Mouse (Mus musculus) stomach, embryonic 16.5 days (tissue): ENCODE measurements around the gene Cdc20b. TPM values are rescaled to one million over a fixed set of nuclear protein-coding genes. Genes with fewer than 3 reads are reported as not detected.

ENCODE experiments used
- ATAC-seq: fragments of 200-750 bp; cut with Nextera tagmentation; 2 replicates; pipeline ENCODE4 v1.8.0; 2017; ENCODE audit warnings: moderate number of reproducible peaks, moderate TSS enrichment; ENCODE audit not compliant: insufficient read depth, low FRiP score
- H3K27ac ChIP-seq: fragments of 300-500 bp; sonication (generic); 2 replicates; pipeline ENCODE4 v1.5.1; 2014; ENCODE audit warnings: low read length
- H3K27me3 ChIP-seq: fragments of 300-500 bp; sonication (generic); 2 replicates; pipeline ENCODE4 v1.6.1; 2014; ENCODE audit warnings: low read length, control low read depth, mixed read lengths; ENCODE audit not compliant: control insufficient read depth, insufficient read depth
- H3K36me3 ChIP-seq: fragments of 300-500 bp; sonication (generic); 2 replicates; pipeline ENCODE4 v1.6.1; 2014; ENCODE audit warnings: low read length; ENCODE audit not compliant: control insufficient read depth, insufficient read depth
- H3K4me1 ChIP-seq: fragments of 300-500 bp; sonication (generic); 2 replicates; pipeline ENCODE4 v1.6.1; 2014; ENCODE audit warnings: low read length, control low read depth, mixed read lengths; ENCODE audit not compliant: control insufficient read depth, insufficient read depth
- H3K4me2 ChIP-seq: fragments of 300-500 bp; sonication (generic); 2 replicates; pipeline ENCODE4 v1.6.1; 2014; ENCODE audit warnings: low read depth, low read length, mixed read lengths
- H3K4me3 ChIP-seq: fragments of 300-500 bp; sonication (generic); replicated peaks from 2 replicates; pipeline ENCODE4 v1.5.1; 2014; ENCODE audit warnings: mild to moderate bottlenecking, low read length
- H3K9ac ChIP-seq: fragments of 300-500 bp; sonication (generic); 2 replicates; pipeline ENCODE4 v1.6.1; 2014; ENCODE audit warnings: low read length
- H3K9me3 ChIP-seq: fragments of 300-500 bp; sonication (generic); replicated peaks from 2 replicates; pipeline ENCODE4 v1.6.1; 2016; ENCODE audit warnings: low read length, control low read depth; ENCODE audit not compliant: control insufficient read depth
- WGBS: fragments of 180-500 bp; shearing (Covaris S2); extraction: QIAGEN DNeasy Blood & Tissue Kit; methylation state at CpG from one replicate; pipeline ENCODE4 v1.1.7; 2014; 5-methylcytosine and 5-hydroxymethylcytosine counted together
- polyA plus RNA-seq: library from polyadenylated mRNA; unstranded; fragments of >200 nt; fragmentation: Nextera tagmentation; extraction: Ambion mirVana; gene quantifications from 2 replicates; pipeline ENCODE4 v1.2.1, GENCODE M21; 2015

Gene Cdc20b
- polyA plus RNA-seq, 1 experiment from 2014 or later, result 0.08 TPM

DNA sequence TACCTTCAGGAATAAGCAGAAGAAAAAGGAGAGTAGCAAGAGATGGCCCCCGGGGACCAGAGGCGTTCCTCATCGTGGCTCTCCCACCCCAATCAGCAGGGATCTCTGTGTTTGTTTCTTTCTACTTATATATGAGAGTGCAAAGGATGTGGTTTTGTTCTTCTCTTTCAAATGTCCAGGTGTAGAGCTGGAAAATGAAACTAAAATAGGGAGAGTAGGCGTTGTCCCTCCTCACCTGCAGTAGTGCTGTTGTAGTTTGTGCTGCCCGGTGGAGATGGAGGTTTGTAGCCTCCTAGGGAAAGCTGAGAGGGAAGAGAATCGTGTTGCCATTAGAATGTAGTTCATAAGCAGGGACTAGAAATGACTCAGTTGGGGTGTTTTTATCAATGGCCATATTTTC, 66.0 kb downstream of the Cdc20b start, which contains the start of gene Gzma:
Gene Gzma, minus strand, starts transcription at position 103 of the 400 bp plus-strand sequence.
- Histone ChIP-seq H3K36me3 (no peaks in the 10 kb centered on the region), H3K9me3 (no peaks in the 10 kb centered on the region), H3K27me3 (no peaks in the 10 kb centered on the region), H3K27ac (no peak within 1 kb of the TSS), H3K9ac (no peak within 1 kb of the TSS), H3K4me3 (no peak within 1 kb of the TSS), H3K4me2 (no peak within 1 kb of the TSS), H3K4me1 (no peaks in the 10 kb centered on the region)
- 86% methylated on average over 6 of the region's 6 CpGs for WGBS
- ATAC-seq, result no peak

DNA sequence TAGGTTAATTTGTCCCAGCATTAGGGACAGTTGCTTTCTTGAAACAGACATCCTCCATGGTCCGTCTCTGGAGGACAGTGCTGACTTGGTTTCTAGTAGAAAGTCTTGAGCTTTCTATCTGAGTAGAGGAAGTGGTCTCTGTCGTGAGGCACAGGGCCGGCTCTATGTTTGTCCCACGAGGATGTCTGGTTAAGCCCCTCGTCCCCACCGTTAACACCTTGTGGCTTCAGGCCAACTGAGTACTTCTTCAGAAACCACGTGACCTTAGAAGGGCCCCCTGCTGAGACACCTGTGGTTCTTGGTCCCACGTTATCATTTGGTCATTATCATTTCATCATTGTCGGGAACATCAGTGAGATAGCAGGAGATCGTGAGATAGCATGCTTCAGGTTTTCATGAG, 66.9 kb downstream of the Cdc20b start:
- Histone ChIP-seq H3K27ac (no peak overlapping the region), H3K4me2 (no peak overlapping the region), H3K4me1 (no peaks in the 10 kb centered on the region), H3K36me3 (no peaks in the 10 kb centered on the region), H3K27me3 (no peaks in the 10 kb centered on the region), H3K9me3 (no peaks in the 10 kb centered on the region), H3K9ac (no peak overlapping the region), H3K4me3 (no peak overlapping the region)
- WGBS, result 71% methylated on average over 10 of the region's 10 CpGs
- ATAC-seq, result no peak

DNA sequence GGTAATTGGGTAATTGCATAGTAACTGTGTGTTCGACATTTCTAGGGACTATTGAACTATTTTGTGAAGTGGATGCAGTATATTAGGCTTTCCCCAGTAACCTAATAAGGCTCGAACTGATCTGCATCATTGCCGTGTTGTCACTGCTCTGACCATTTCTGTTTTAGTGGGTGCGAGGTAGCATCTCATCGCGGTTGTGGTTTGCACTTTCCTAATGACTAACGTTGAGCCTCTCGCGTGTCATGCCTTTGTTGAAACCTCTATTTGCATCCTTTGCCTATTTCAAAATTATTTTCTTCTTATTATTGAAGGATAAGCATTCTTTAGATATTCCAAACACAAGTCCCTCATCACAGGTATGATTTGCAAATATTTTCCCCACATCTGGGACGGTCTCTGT, 69.8 kb downstream of the Cdc20b start:
- no peak overlapping the region for H3K4me2 ChIP-seq
- no peak overlapping the region for H3K27ac ChIP-seq
- no peaks in the 10 kb centered on the region for H3K36me3 ChIP-seq
- ATAC-seq, result no peak
- no peaks in the 10 kb centered on the region for H3K4me1 ChIP-seq
- no peaks in the 10 kb centered on the region for H3K27me3 ChIP-seq
- 87% methylated on average over 10 of the region's 10 CpGs for WGBS
- no peak overlapping the region for H3K9ac ChIP-seq
- H3K9me3 ChIP-seq, result no peaks in the 10 kb centered on the region
- no peak overlapping the region for H3K4me3 ChIP-seq

DNA sequence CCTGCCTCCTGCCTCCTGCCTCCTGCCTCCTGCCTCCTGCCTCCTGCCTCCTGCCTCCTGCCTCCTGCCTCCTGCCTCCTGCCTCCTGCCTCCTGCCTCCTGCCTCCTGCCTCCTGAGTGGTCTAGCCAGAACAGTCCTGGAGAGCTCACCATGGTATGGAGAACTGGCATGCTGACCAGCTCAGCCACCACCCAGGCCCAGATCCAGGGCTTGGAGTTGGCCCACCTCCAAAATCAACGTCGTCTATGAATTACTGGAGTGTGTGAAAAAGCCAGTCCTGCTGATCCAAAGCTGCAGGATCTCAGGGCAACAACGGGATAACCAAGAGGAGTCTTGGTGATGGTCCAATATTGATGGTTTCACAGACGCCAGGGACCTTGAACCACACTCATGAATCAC, 84.1 kb downstream of the Cdc20b start:
- H3K9ac ChIP-seq, result no peak overlapping the region
- no peaks in the 10 kb centered on the region for H3K27me3 ChIP-seq
- H3K4me1 ChIP-seq, result no peaks in the 10 kb centered on the region
- no peaks in the 10 kb centered on the region for H3K36me3 ChIP-seq
- H3K27ac ChIP-seq, result no peak overlapping the region
- WGBS, result 45% methylated on average over 4 of the region's 4 CpGs
- H3K4me3 ChIP-seq, result no peak overlapping the region
- ATAC-seq, result no peak
- no peaks in the 10 kb centered on the region for H3K9me3 ChIP-seq
- H3K4me2 ChIP-seq, result no peak overlapping the region

DNA sequence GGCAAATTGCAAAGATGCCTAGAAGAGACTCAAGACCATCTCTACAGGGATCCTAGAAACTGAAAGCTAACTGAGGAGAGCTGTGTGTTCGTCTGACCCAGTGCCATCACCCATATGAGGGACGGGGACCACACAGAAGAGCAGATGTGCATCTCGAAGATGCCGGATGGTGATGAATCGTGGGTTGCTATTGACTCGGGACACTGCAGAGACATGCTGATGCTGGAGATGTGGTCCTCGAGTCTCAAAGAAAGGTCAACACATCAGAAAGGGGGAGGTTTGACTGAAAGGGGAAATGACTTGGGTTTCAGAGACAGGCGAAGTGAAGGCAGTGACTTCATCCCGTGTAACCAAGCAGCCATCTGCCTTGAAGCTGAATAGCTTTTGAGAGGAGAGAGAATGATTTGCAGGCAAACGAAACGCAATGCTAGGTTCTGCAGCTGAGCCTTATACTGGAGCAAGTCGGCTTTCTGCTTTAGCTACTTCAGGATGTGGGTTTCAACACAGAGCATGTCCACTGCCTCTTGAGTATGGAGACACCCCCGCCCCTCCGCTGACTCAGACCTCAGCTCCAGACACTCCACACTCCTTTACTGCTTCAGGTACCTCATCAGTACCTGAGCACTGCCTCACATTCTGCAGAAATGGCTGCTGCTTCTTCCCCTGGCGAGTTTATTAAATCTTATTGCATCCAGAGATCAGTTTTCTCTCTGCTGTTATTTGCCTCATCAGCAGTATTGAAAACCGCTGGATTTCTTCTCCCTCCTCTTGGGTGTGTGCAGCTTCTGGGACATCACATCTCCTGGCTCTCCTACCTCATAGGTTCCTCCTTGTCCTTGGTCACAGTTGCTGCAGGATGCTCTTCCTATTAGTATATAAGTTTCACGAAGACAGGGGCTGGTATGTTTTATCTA, 85.7 kb downstream of the Cdc20b start:
- H3K36me3 ChIP-seq, result no peaks in the 10 kb centered on the region
- H3K9me3 ChIP-seq, result no peaks in the 10 kb centered on the region
- no peak overlapping the region for H3K4me3 ChIP-seq
- H3K9ac ChIP-seq, result no peak overlapping the region
- H3K27me3 ChIP-seq, result no peaks in the 10 kb centered on the region
- no peak overlapping the region for H3K27ac ChIP-seq
- H3K4me2 ChIP-seq, result no peak overlapping the region
- no peaks in the 10 kb centered on the region for H3K4me1 ChIP-seq
- no peak for ATAC-seq
- WGBS, result 86% methylated on average over 17 of the region's 17 CpGs

DNA sequence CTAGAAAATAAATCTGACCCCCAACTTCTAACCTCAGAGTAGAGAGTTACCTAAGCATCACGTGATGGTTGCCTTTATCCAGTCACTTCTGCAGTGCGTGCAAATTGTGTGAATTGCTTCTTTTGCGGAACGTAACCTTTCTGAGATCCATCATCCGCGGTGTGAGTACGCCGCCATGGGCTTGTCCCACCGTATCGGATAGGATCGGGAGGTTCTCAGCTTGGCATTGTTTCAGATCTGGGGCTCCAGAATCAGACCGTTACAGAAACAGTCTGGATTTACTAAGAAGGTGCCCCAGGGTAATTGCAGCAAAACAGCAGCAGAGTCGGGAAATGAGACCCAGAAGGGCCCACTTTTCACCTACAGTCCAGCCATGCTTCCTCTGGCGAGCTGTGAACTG, 86.4 kb downstream of the Cdc20b start:
- Histone ChIP-seq H3K27ac (no peak overlapping the region), H3K27me3 (no peaks in the 10 kb centered on the region), H3K4me2 (no peak overlapping the region), H3K9me3 (no peaks in the 10 kb centered on the region), H3K4me3 (no peak overlapping the region), H3K4me1 (no peaks in the 10 kb centered on the region), H3K9ac (no peak overlapping the region), H3K36me3 (no peaks in the 10 kb centered on the region)
- no peak for ATAC-seq
- 89% methylated on average over 14 of the region's 14 CpGs for WGBS

DNA sequence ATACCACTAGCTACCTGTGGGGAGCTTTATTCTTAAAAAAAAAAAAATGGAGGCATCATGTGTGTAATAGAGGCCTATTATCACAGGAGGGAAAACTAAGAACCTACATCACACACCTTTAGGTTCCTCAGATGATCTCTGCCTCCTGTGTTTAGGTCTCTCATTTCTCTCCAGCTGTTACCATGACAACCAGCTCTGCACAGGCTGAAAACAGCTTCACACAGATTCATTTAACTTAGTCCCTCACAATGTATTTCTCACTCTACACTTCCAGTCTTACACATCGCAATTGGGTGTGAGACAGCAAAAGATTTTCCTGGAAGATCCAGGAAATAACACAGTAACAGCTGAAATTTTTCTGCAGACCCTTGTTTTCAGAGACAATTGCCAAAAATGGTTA, 95.1 kb downstream of the Cdc20b start:
- no peak overlapping the region for H3K4me3 ChIP-seq
- no peak overlapping the region for H3K27ac ChIP-seq
- no peaks in the 10 kb centered on the region for H3K4me1 ChIP-seq
- WGBS, result 74% methylated on average over 1 of the region's 1 CpGs
- H3K27me3 ChIP-seq, result no peaks in the 10 kb centered on the region
- no peak for ATAC-seq
- no peak overlapping the region for H3K9ac ChIP-seq
- no peaks in the 10 kb centered on the region for H3K36me3 ChIP-seq
- H3K9me3 ChIP-seq, result no peaks in the 10 kb centered on the region
- H3K4me2 ChIP-seq, result no peak overlapping the region

DNA sequence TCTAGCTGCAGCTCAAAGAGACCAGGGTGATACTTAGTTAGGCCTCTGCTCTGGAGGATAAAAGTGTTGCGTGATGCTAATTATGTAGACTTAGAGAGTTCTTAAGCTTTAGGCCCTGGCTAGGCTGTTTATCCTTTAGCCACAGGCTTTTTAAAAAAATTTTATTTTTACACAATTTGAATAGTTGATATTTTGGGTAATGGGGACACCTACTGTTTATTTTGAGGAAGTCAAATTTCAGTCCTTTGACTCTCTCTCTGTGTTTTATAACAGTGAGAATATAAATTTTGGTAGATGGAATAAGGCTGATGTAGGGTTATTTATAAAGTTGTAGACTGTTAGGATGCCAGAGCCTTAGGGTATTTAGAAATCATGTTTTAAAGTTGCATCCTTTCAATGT, 104.7 kb downstream of the Cdc20b start:
- no peaks in the 10 kb centered on the region for H3K27me3 ChIP-seq

More for the DNA sequence above, 104.7 kb downstream of the Cdc20b start:
- no peak for ATAC-seq
- Histone ChIP-seq H3K36me3 (no peaks in the 10 kb centered on the region), H3K9me3 (no peaks in the 10 kb centered on the region), H3K9ac (no peak overlapping the region), H3K4me3 (no peak overlapping the region), H3K4me2 (no peak overlapping the region), H3K4me1 (no peaks in the 10 kb centered on the region), H3K27ac (no peak overlapping the region)
- WGBS, result 92% methylated on average over 1 of the region's 1 CpGs
